Mouse (Mus musculus): ENCODE measurements around the gene Pgm1.

DNA sequence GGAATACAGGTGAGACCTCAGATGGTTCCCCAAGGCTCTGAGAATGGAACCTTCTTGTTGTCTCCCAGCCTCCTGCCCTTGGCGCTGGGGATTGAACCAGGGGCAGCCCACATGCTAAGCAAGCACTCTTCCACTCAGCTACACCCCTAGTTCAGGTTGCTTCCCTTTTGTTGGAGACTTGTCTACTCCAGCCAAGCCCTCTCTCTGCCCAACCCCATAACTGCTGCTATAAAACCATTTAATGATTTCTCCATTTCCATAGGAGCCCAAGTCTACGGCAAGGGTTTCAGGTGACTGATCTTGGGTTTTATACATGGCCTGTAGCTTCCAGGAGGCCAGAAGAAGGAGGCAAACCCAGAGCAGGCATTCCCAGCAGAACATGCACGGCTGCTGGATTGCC lies 98.6 kb downstream of the Pgm1 start:
- TF ChIP-seq CTCF (IDR thresholded peaks at IDR 0.05; ENCODE audit: low read depth): no peak
- TF ChIP-seq EP300 (IDR thresholded peaks at IDR 0.05; ENCODE audit: low read depth): no peak

All from liver, embryonic 14.5 days (tissue).